In the genomic region with DNA sequence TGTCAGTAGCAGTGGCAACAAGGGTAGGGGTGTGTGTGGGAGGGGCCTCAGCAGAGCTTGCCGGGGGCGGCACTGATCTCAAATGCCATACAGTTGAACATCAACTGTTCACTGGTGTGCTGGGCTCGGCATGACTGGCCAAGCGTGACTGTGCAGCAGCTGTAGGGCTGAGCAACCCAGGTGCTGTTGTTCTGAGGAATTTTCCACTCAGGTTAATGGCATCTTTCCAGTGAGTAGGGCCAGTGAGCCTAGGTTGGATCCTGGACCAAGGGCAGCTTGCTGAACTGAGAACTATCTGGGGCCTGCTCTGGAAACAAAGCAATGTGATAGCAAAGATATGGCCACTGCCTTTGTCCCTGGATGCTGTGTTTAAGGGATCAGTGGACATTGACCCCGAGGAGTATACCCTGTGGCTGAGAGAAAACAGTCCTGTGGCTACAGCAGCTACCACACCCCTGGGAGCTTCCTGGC, we compare ENCODE assay signal across 1 mouse cellular context.
TF ChIP-seq lines count a peak whose summit lies in the region.

No protein-coding gene starts in this region.

TF ChIP-seq in CH12.LX, 34 proteins besides CTCF, POLR2A, EP300 and RAD21 (continued from another document):
- TF ChIP-seq USF1 (IDR thresholded peaks at IDR 0.05; ENCODE audit: low read depth, low read length): no peak
- no peak for TF ChIP-seq HCFC1 (IDR thresholded peaks at IDR 0.05; ENCODE audit: low read depth, low read length)
- peak; percentile 80 for TF ChIP-seq ETS1 (conservative IDR thresholded peaks at IDR 0.05; ENCODE audit: low read depth, low read length)
- 0 out of 2 replicates have a peak, but pooled peaks have one; percentile 48 for TF ChIP-seq UBTF (IDR thresholded peaks at IDR 0.05; ENCODE audit: low read depth, low read length)
- no peak for TF ChIP-seq JUN (IDR thresholded peaks at IDR 0.05; ENCODE audit: insufficient read depth, low read depth, low read length)
- TF ChIP-seq MEF2A (IDR thresholded peaks at IDR 0.05; ENCODE audit: borderline replicate concordance, low read depth, low read length): peak; percentile 61; the same call in 1 of the 2 replicates
- no peak for TF ChIP-seq MAFK (IDR thresholded peaks at IDR 0.05; ENCODE audit: insufficient replicate concordance, low read length)
- TF ChIP-seq USF2 (conservative IDR thresholded peaks at IDR 0.05; ENCODE audit: low read depth, low read length): no peak
- TF ChIP-seq ZC3H11A (IDR thresholded peaks at IDR 0.05; ENCODE audit: low read depth, low read length): no peak
- peak; percentile 93 for TF ChIP-seq PAX5 (IDR thresholded peaks at IDR 0.05; ENCODE audit: low read length)
- TF ChIP-seq TCF12 (IDR thresholded peaks at IDR 0.05; ENCODE audit: low read depth, low read length): peak; percentile 96
- no peak for TF ChIP-seq CHD1 (IDR thresholded peaks at IDR 0.05; ENCODE audit: low read depth, low read length)
- no peak for TF ChIP-seq NRF1 (IDR thresholded peaks at IDR 0.05; ENCODE audit: low read depth, low read length)
- TF ChIP-seq POLR2AphosphoS2 (IDR thresholded peaks at IDR 0.05; ENCODE audit: low read depth, low read length): no peak
- TF ChIP-seq ZKSCAN1 (IDR thresholded peaks at IDR 0.05; ENCODE audit: borderline replicate concordance, low read depth, low read length): no peak
TF ChIP-seq in CH12.LX: peak in this region for 9.
